Comparison of ENCODE assay signal across 8 mouse cellular contexts in the genomic region with DNA sequence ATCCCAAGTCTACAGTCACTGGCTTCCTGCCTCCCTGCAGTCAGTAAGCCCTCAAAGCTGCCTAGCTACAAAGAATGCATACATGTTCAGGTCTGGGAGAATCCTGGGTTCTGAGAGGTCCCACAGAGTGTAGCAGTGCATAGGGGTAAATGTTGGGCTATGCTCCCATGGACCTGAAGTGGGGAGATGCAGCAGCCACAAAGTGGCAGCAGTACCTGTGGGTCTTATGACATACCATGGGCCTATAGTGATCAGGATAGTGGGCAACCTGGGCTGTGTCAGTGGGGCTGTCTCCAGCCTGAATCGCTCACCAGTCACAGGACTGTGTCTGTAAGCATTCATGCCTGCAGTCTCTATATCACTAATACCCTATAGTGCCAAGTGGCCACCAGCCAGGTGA. TPM values are rescaled to one million over a fixed set of nuclear protein-coding genes. Genes with fewer than 3 reads are reported as not detected.
DNase-seq lines count a peak whose midpoint lies in the region; ATAC-seq lines count a peak whose summit lies in the region.

Gene Egfl7 (plus strand): TSS at position 301 of the 400 bp plus-strand sequence.

- H3K27me3 ChIP-seq in heart, embryonic 11.5 days (ENCODE audit: control insufficient read depth, insufficient read depth, low read length) = no peaks in the 10 kb centered on the region; the same call in 1 of the 2 replicates
- no peaks in the 10 kb centered on the region for H3K27me3 ChIP-seq in neural tube, embryonic 13.5 days

- DNase-seq in left cerebral cortex, adult 18-20 months (ENCODE audit: low spot score in 2 of 2) = no peak
- no peak for DNase-seq in left cerebral cortex, adult 9 months (ENCODE audit: low spot score in 2 of 2)
- no peak for DNase-seq in left cerebral cortex, adult 8-10 months (ENCODE audit: low spot score in 2 of 2)
- no peak for DNase-seq in natural killer cell, adult 2 months (ENCODE audit: low spot score in 2 of 2)
- no peak for DNase-seq in spleen, postnatal 10 days (ENCODE audit: low spot score in 2 of 2)

- H3K4me2 ChIP-seq in heart, embryonic 11.5 days = no peak within 1 kb of the TSS
- no peak within 1 kb of the TSS for H3K4me2 ChIP-seq in neural tube, embryonic 13.5 days

- ATAC-seq in heart, embryonic 11.5 days (replicated peaks; ENCODE audit: insufficient number of reproducible peaks, low FRiP score, low TSS enrichment) = no peak
- ATAC-seq in neural tube, embryonic 13.5 days (ENCODE audit: low read depth) = no peak

- no peaks in the 10 kb centered on the region for H3K36me3 ChIP-seq in heart, embryonic 11.5 days (ENCODE audit: control insufficient read depth, insufficient read depth, low read length)
- no peaks in the 10 kb centered on the region for H3K36me3 ChIP-seq in neural tube, embryonic 13.5 days

- H3K27ac ChIP-seq in brown adipose tissue, adult 24 weeks (replicated peaks; ENCODE audit: low read depth, low read length) = peak within 1 kb of the TSS; percentile 99
- H3K27ac ChIP-seq in heart, embryonic 11.5 days (ENCODE audit: low read depth, low read length) = peak within 1 kb of the TSS; percentile 80
- H3K27ac ChIP-seq in neural tube, embryonic 13.5 days (replicated peaks) = peak within 1 kb of the TSS; percentile 59

- no peaks in the 10 kb centered on the region for H3K9me3 ChIP-seq in heart, embryonic 11.5 days (replicated peaks; ENCODE audit: control insufficient read depth, low read length)
- no peaks in the 10 kb centered on the region for H3K9me3 ChIP-seq in neural tube, embryonic 13.5 days

- no peak within 1 kb of the TSS for H3K9ac ChIP-seq in heart, embryonic 11.5 days (ENCODE audit: low read depth, low read length)
- H3K9ac ChIP-seq in neural tube, embryonic 13.5 days = no peak within 1 kb of the TSS

- H3K4me1 ChIP-seq in brown adipose tissue, adult 24 weeks (ENCODE audit: control insufficient read depth, insufficient read depth, insufficient read length, low read length) = peaks cover 31% of the 10 kb centered on the region
- H3K4me1 ChIP-seq in heart, embryonic 11.5 days (ENCODE audit: control insufficient read depth, insufficient read depth, low read length) = peaks cover 28% of the 10 kb centered on the region
- peaks cover 16% of the 10 kb centered on the region for H3K4me1 ChIP-seq in neural tube, embryonic 13.5 days (replicated peaks)

- H3K4me3 ChIP-seq in brown adipose tissue, adult 24 weeks (ENCODE audit: insufficient read depth, low read depth, low read length) = peak within 1 kb of the TSS; percentile 45
- no peak within 1 kb of the TSS for H3K4me3 ChIP-seq in heart, embryonic 11.5 days (ENCODE audit: low read depth, low read length)
- no peak within 1 kb of the TSS for H3K4me3 ChIP-seq in neural tube, embryonic 13.5 days

- 78% methylated on average over 1 of the region's 1 CpGs for WGBS in heart, embryonic 11.5 days (ENCODE audit: insufficient replicate concordance)
- 100% methylated on average over 1 of the region's 1 CpGs for WGBS in neural tube, embryonic 13.5 days

RNA-seq across cellular contexts. Expression of gene Egfl7, which starts in this region (rescaled TPM):
- 10 to 100 TPM; 65.1 to 72.0 TPM for total RNA-seq in left cerebral cortex, adult 18-20 months (2021)
- 75.5 and 80.4 TPM in 2 replicates for polyA plus RNA-seq in brown adipose tissue, adult 24 weeks (2012; ENCODE audit: insufficient read depth, insufficient read length, missing spikeins)
- polyA plus RNA-seq in heart, embryonic 11.5 days (2014; fragmentation: Nextera tagmentation; extraction: Ambion mirVana) = 145 and 157 TPM in 2 replicates
- total RNA-seq in left cerebral cortex, adult 8-10 months (2022) = 10 to 100 TPM; 63.8 to 88.2 (median 66.2) TPM
- 78.3 and 82.0 TPM in 2 replicates for polyA plus RNA-seq in neural tube, embryonic 13.5 days (2015; fragmentation: Nextera tagmentation; extraction: Ambion mirVana)
